Mouse (Mus musculus): ENCODE measurements at regions not wholly inside any gene's neighbourhood (a gene's known extent, or its start where the extent isn't known, plus 50 kb on each side); places are given as distances from the start of the nearest gene placed in this dataset.

- no peak for ATAC-seq (ENCODE audit: low FRiP score, low TSS enrichment)
- Histone ChIP-seq H3K36me3 (ENCODE audit: control insufficient read depth, insufficient read depth, low read length) (no peaks in the 10 kb centered on the region), H3K4me2 (replicated peaks; ENCODE audit: low read depth, low read length) (no peak overlapping the region), H3K9me3 (ENCODE audit: control insufficient read depth, low read length) (no peaks in the 10 kb centered on the region), H3K9ac (ENCODE audit: low read depth, low read length) (no peak overlapping the region), H3K4me1 (ENCODE audit: control insufficient read depth, insufficient read depth, low read length) (no peaks in the 10 kb centered on the region), H3K27ac (ENCODE audit: low read depth, low read length) (no peak overlapping the region), H3K4me3 (ENCODE audit: low read length) (no peak overlapping the region), H3K27me3 (ENCODE audit: control insufficient read depth, insufficient read depth, low read length) (no peaks in the 10 kb centered on the region)
- 86% methylated on average over 6 of the region's 6 CpGs for WGBS
Observed at GRCm38 (mm10) chr5:73946164-73946563, 122.1 kb downstream of the Usp46 start.

GRCm38 (mm10) chr5:73948031-73948899, 120.0 kb downstream of the Usp46 start:
- Histone ChIP-seq H3K27me3 (ENCODE audit: control insufficient read depth, insufficient read depth, low read length) (no peaks in the 10 kb centered on the region), H3K9me3 (ENCODE audit: control insufficient read depth, low read length) (no peaks in the 10 kb centered on the region), H3K36me3 (ENCODE audit: control insufficient read depth, insufficient read depth, low read length) (no peaks in the 10 kb centered on the region), H3K4me3 (ENCODE audit: low read length) (no peak overlapping the region), H3K4me2 (replicated peaks; ENCODE audit: low read depth, low read length) (no peak overlapping the region), H3K27ac (ENCODE audit: low read depth, low read length) (no peak overlapping the region), H3K9ac (ENCODE audit: low read depth, low read length) (no peak overlapping the region), H3K4me1 (ENCODE audit: control insufficient read depth, insufficient read depth, low read length) (no peaks in the 10 kb centered on the region)
- WGBS: 91% methylated on average over 9 of the region's 9 CpGs
- no peak for ATAC-seq (ENCODE audit: low FRiP score, low TSS enrichment)

Data from kidney, embryonic 14.5 days (tissue).